10 mouse cellular contexts compared by ENCODE assay signal in the genomic region with DNA sequence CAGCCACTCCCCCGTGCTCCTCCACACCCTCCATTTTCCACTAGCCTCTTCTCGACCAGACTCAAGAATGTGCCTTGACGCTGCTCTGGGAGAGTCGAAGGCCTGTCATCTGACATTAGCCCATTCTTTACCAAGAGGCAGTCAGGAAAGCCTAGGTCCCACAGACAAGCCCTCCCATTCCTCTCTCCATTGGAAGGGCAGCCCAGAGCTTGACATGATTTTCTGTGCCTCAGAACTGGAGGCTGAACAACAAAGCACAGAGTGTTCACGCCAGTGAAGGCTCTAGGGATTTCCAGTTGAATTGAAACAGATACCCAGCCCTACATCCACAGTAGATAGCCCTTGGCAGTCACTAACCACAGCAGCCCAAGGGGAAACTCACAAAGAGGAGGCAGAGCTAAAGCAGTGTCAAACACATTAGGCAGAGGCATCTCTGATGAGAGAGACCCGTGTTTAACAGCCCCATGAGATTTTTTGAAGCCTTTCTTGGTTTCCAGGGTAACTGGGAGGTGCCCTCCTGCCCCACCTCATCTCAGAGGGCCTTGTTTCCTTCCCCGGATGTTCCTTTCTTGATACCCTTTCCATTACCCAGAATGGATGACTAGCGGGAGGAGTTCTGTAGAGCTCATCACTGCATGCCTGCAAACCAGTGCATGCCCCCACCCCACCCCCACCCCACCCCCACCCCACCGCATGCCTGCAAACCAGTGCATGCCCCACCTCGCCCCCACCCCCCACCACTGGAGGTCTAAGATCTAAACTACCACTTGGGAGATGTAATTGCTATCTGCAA. TPM values are rescaled to one million over a fixed set of nuclear protein-coding genes. Genes with fewer than 3 reads are reported as not detected.
A peak's percentile ranks its signal among the peaks of the same experiment; 100 is the strongest.
DNase-seq lines count a peak whose midpoint lies in the region; ATAC-seq and TF ChIP-seq lines count a peak whose summit lies in the region.
"Had no signal": no experiment of that assay in that cellular context is flagged by ENCODE, and none has a peak within 500 bp of the region (broad histone marks: within the 10 kb centered on the region; RNA-seq: fewer than 3 reads in every experiment).

No protein-coding gene starts in this region.

- H3K27ac ChIP-seq in embryonic facial prominence, embryonic 15.5 days (replicated peaks): peak overlapping the region; percentile 55; the same call in 1 of the 2 replicates
- peak overlapping the region; percentile 30; the same call in 1 of the 2 replicates for H3K27ac ChIP-seq in heart, postnatal 0 days (ENCODE audit: low read depth)
- peak overlapping the region; percentile 74 for H3K27ac ChIP-seq in midbrain, embryonic 13.5 days
- H3K27ac ChIP-seq in kidney, embryonic 15.5 days: no peak overlapping the region

- H3K9ac ChIP-seq in embryonic facial prominence, embryonic 15.5 days: no peak overlapping the region
- no peak overlapping the region for H3K9ac ChIP-seq in heart, postnatal 0 days (replicated peaks; ENCODE audit: low read depth, low read length)
- H3K9ac ChIP-seq in midbrain, embryonic 13.5 days (replicated peaks): no peak overlapping the region
- no peak overlapping the region for H3K9ac ChIP-seq in kidney, embryonic 15.5 days
- H3K9ac ChIP-seq: lung, embryonic 14.5 days had no signal

- 24% methylated on average over 10 of the region's 10 CpGs for WGBS in embryonic facial prominence, embryonic 15.5 days
- 41% methylated on average over 10 of the region's 10 CpGs for WGBS in heart, postnatal 0 days
- 20% methylated on average over 10 of the region's 10 CpGs for WGBS in midbrain, embryonic 13.5 days
- 43% methylated on average over 10 of the region's 10 CpGs for WGBS in kidney, embryonic 15.5 days

- H3K36me3 ChIP-seq in embryonic facial prominence, embryonic 15.5 days: no peaks in the 10 kb centered on the region
- no peaks in the 10 kb centered on the region for H3K36me3 ChIP-seq in heart, postnatal 0 days (replicated peaks; ENCODE audit: control insufficient read depth, insufficient read depth, low read length)
- H3K36me3 ChIP-seq in midbrain, embryonic 13.5 days: no peaks in the 10 kb centered on the region
- H3K36me3 ChIP-seq in kidney, embryonic 15.5 days: no peaks in the 10 kb centered on the region

- no peaks in the 10 kb centered on the region for H3K27me3 ChIP-seq in embryonic facial prominence, embryonic 15.5 days
- no peaks in the 10 kb centered on the region for H3K27me3 ChIP-seq in heart, postnatal 0 days (ENCODE audit: control insufficient read depth, insufficient read depth, low read length)
- no peaks in the 10 kb centered on the region for H3K27me3 ChIP-seq in midbrain, embryonic 13.5 days
- no peaks in the 10 kb centered on the region for H3K27me3 ChIP-seq in kidney, embryonic 15.5 days

- no peak for TF ChIP-seq EP300 in heart, postnatal 0 days (IDR thresholded peaks at IDR 0.05; ENCODE audit: low read depth)

- peak; percentile 61; the same call in 1 of the 2 replicates for ATAC-seq in embryonic facial prominence, embryonic 15.5 days (ENCODE audit: insufficient number of reproducible peaks, low FRiP score, low TSS enrichment, low read depth)
- peak; percentile 66 for ATAC-seq in heart, postnatal 0 days (ENCODE audit: insufficient read depth, low read depth)
- peak; percentile 92 for ATAC-seq in midbrain, embryonic 13.5 days
- no peak for ATAC-seq in kidney, embryonic 15.5 days (replicated peaks; ENCODE audit: low FRiP score)

- no peak for TF ChIP-seq CTCF in heart, postnatal 0 days (IDR thresholded peaks at IDR 0.05; ENCODE audit: low read depth)

- H3K4me1 ChIP-seq in embryonic facial prominence, embryonic 15.5 days: peaks cover 15% of the 10 kb centered on the region
- no peaks in the 10 kb centered on the region for H3K4me1 ChIP-seq in heart, postnatal 0 days (ENCODE audit: control insufficient read depth, insufficient read depth)
- H3K4me1 ChIP-seq in midbrain, embryonic 13.5 days (replicated peaks): peaks cover 23% of the 10 kb centered on the region
- 0 out of 2 replicates have a peak, but pooled peaks cover 2% of the 10 kb centered on the region for H3K4me1 ChIP-seq in kidney, embryonic 15.5 days

- H3K4me3 ChIP-seq in embryonic facial prominence, embryonic 15.5 days (replicated peaks): no peak overlapping the region
- H3K4me3 ChIP-seq in heart, postnatal 0 days (ENCODE audit: low read depth, low read length): no peak overlapping the region
- H3K4me3 ChIP-seq in midbrain, embryonic 13.5 days (replicated peaks): no peak overlapping the region
- no peak overlapping the region for H3K4me3 ChIP-seq in kidney, embryonic 15.5 days (replicated peaks)

- no peaks in the 10 kb centered on the region for H3K9me3 ChIP-seq in embryonic facial prominence, embryonic 15.5 days (replicated peaks)
- H3K9me3 ChIP-seq in heart, postnatal 0 days (replicated peaks; ENCODE audit: control insufficient read depth, low read length): no peaks in the 10 kb centered on the region
- H3K9me3 ChIP-seq in midbrain, embryonic 13.5 days: no peaks in the 10 kb centered on the region
- H3K9me3 ChIP-seq in kidney, embryonic 15.5 days (replicated peaks): no peaks in the 10 kb centered on the region

- H3K4me2 ChIP-seq in embryonic facial prominence, embryonic 15.5 days (replicated peaks): no peak overlapping the region
- H3K4me2 ChIP-seq in heart, postnatal 0 days (ENCODE audit: low read depth, low read length): no peak overlapping the region
- no peak overlapping the region for H3K4me2 ChIP-seq in midbrain, embryonic 13.5 days (replicated peaks)
- no peak overlapping the region for H3K4me2 ChIP-seq in kidney, embryonic 15.5 days
- H3K4me2 ChIP-seq: lung, embryonic 14.5 days had no signal

- DNase-seq in embryo, embryonic 10 days (ENCODE audit: low spot score): peak; percentile 38
- peak; percentile 21 for DNase-seq in heart, postnatal 0 days (ENCODE audit: low spot score)
- no peak for DNase-seq in cerebellum, postnatal 25 days
- DNase-seq in spleen, postnatal 4 days (ENCODE audit: low spot score in 2 of 2): no peak
- no peak for DNase-seq in B cell, adult 2 months
- DNase-seq: kidney, adult 8-10 months; lung, embryonic 14.5 days had no signal

RNA-seq across cellular contexts. Expression of a gene that starts 13.7 kb away (rescaled TPM):
- polyA plus RNA-seq in embryonic facial prominence, embryonic 15.5 days (2015; fragmentation: Nextera tagmentation; extraction: Ambion mirVana): 3.4 and 5.1 TPM in 2 replicates
- 0.80 TPM in 1 of 2 replicates, not detected in the other for total RNA-seq in heart, postnatal 0 days (2014; rRNA removed; ENCODE audit: low replicate concordance)
- polyA plus RNA-seq in heart, postnatal 0 days (2015; fragmentation: Nextera tagmentation; extraction: Ambion mirVana): 0.61 and 0.69 TPM in 2 replicates
- 14.6 and 16.1 TPM in 2 replicates for polyA plus RNA-seq in midbrain, embryonic 13.5 days (2015; fragmentation: Nextera tagmentation; extraction: Ambion mirVana)
- 0.79 and 0.93 TPM in 2 replicates for polyA plus RNA-seq in kidney, embryonic 15.5 days (2015; fragmentation: Nextera tagmentation; extraction: Ambion mirVana)
- polyA plus RNA-seq: lung, embryonic 14.5 days had no signal

Comparison
In these comparisons a context has a peak if more than half of its experiments do, and no peak if none do; other contexts are left out.
1. DNase-seq: peak in embryo, embryonic 10 days (single experiment) and heart, postnatal 0 days (single experiment); none in cerebellum, postnatal 25 days (0 of 2), spleen, postnatal 4 days (0 of 2) and B cell, adult 2 months (0 of 2).